Mouse (Mus musculus): ENCODE data around the gene Slc30a2. TPM values are rescaled to one million over a fixed set of nuclear protein-coding genes. Genes with fewer than 3 reads are reported as not detected.

Gene Slc30a2
- polyA plus RNA-seq, 1 experiment from 2014 or later: not detected

DNA sequence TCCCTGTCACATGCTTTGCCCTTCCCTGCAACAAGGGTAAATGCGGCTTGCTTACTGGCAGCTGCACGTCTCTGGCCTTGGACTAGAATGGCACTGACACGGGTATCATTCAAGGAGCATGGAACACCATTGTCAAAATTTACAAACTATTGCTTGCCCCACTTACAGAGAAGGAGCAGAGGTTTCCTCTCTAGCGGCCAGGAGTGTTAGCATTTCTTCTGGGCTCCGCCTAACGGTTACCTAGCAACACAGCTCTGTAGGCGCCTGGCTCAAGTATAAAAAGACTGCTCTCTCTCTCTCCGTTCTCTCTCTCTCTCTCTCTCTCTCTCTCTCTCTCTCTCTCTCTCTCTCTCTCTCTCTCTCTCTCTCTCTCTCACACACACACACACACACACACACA, 49.6 kb downstream of the Slc30a2 start:
- H3K4me2 ChIP-seq: no peak overlapping the region
- H3K9me3 ChIP-seq (replicated peaks): no peaks in the 10 kb centered on the region
- H3K27ac ChIP-seq: no peak overlapping the region
- H3K27me3 ChIP-seq (replicated peaks): no peaks in the 10 kb centered on the region; the same call in 1 of the 2 replicates
- ATAC-seq: no peak
- WGBS (ENCODE audit: insufficient replicate concordance): 23% methylated on average over 8 of the region's 8 CpGs
- no peak overlapping the region for H3K9ac ChIP-seq
- H3K36me3 ChIP-seq: no peaks in the 10 kb centered on the region
- H3K4me1 ChIP-seq: peaks cover 17% of the 10 kb centered on the region
- H3K4me3 ChIP-seq: no peak overlapping the region

DNA sequence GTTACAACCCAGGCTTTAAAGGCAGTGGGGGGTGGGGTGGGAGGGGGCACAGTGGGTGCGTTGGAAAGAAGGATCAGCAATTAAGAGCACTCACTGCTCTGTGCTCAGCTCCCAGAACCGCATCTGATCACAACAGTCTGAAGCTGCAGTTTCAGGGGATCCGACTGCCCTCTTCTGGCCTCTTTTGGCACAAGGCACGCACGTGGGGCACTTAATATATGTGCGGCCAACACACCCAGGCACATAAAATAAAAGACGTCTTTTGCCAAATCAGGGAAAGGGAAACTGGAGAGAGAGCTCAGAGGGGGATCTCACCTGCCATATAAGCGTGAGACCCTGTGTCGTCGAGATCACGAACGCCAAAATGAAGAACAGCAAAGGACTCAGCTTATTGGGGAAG, 50.0 kb downstream of the Slc30a2 start:
- Histone ChIP-seq H3K4me2 (no peak overlapping the region), H3K9me3 (replicated peaks) (no peaks in the 10 kb centered on the region), H3K27me3 (replicated peaks) (no peaks in the 10 kb centered on the region; the same call in 1 of the 2 replicates), H3K9ac (no peak overlapping the region), H3K4me1 (peaks cover 21% of the 10 kb centered on the region), H3K27ac (no peak overlapping the region), H3K36me3 (no peaks in the 10 kb centered on the region), H3K4me3 (no peak overlapping the region)
- 21% methylated on average over 12 of the region's 12 CpGs for WGBS (ENCODE audit: insufficient replicate concordance)
- no peak for ATAC-seq

GRCm38 (mm10) chr4:134395142-134395541, 52.2 kb downstream of the Slc30a2 start:
- Histone ChIP-seq H3K4me3 (no peak overlapping the region), H3K4me1 (peaks cover 24% of the 10 kb centered on the region), H3K9me3 (replicated peaks) (no peaks in the 10 kb centered on the region), H3K27ac (no peak overlapping the region), H3K27me3 (replicated peaks) (no peaks in the 10 kb centered on the region; the same call in 1 of the 2 replicates), H3K4me2 (no peak overlapping the region), H3K36me3 (no peaks in the 10 kb centered on the region), H3K9ac (no peak overlapping the region)
- ATAC-seq: no peak
- 81% methylated on average over 7 of the region's 7 CpGs for WGBS (ENCODE audit: insufficient replicate concordance)

DNA sequence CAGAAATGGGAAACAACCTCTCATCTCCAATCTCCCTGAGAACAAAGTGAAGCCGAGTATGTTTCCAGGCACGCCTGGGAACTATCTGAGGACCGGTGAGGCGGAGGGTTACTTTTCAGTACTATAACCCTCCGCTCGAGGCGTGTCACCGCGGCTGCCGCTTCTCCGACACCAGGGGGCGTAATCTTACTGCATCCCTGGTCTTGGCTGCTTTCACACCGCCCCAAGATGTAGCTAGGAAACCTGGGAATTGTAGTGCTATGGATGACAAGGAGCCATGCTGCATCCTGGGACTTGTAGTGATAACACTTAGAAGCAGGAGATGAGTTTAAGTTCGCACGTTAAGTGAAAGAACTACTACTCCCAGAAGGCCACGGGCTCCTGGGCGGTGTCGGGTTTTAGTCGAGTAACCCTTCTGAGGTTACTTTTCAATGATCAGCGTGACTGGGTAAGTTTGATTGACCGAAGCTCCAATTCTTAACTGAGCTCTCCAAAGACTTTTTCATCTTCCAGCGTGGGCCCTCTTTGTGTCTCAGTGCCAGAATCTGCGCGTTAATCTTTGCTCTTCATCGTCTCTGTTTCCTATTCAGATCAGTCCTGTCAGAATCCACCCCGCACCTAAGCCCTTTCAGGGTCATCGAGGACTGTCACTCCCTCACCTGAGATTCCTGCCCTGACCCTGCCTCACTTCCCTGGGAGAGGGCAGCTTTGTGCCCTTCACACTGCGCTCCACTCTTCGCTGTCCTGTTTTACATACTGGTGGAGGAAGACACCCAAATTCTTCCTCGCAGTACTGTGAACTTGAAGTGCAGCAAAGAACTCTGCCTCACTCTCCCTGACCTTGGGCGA, 53.2 kb downstream of the Slc30a2 start, which contains the start of gene Pafah2:
Gene Pafah2 (plus strand): TSS at position 344 of the 849 bp plus-strand sequence.
- H3K27me3 ChIP-seq (replicated peaks): no peaks in the 10 kb centered on the region; the same call in 1 of the 2 replicates
- peak within 1 kb of the TSS; percentile 58 for H3K4me3 ChIP-seq
- peak within 1 kb of the TSS; percentile 84 for H3K4me2 ChIP-seq
- H3K9me3 ChIP-seq (replicated peaks): no peaks in the 10 kb centered on the region
- peaks cover 34% of the 10 kb centered on the region for H3K4me1 ChIP-seq
- ATAC-seq: peak; percentile 96
- H3K9ac ChIP-seq: peak within 1 kb of the TSS; percentile 64
- 1% methylated on average over 31 of the region's 31 CpGs for WGBS (ENCODE audit: insufficient replicate concordance)
- peak within 1 kb of the TSS; percentile 59 for H3K27ac ChIP-seq
- no peaks in the 10 kb centered on the region for H3K36me3 ChIP-seq

DNA sequence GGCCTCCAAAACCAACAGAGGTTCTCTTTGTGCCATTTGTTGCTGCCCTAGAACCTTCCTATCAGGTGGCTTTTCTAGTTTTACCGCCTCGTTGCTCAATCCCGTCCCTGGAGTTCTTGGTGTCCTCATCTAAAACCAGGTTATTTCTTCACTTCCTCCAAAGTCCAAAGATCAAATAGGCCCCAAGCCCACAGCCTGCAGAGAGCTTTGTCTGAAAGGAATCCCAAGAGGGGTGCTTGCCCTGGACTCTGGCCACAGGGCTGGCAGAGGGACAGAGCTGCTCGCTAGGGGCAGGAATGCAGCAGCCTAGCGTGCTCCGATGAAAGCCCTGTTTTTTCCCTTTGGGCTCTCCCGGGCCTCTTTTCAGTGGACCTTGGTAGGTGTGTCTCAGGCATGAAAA, 54.1 kb downstream of the Slc30a2 start:
- ATAC-seq: no peak
- peak overlapping the region; percentile 59; the same call in 1 of the 2 replicates for H3K27ac ChIP-seq
- H3K4me3 ChIP-seq: peak overlapping the region; percentile 58
- H3K9ac ChIP-seq: peak overlapping the region; percentile 64; the same call in 1 of the 2 replicates
- WGBS (ENCODE audit: insufficient replicate concordance): 36% methylated on average over 7 of the region's 7 CpGs
- peaks cover 43% of the 10 kb centered on the region for H3K4me1 ChIP-seq
- peak overlapping the region; percentile 84 for H3K4me2 ChIP-seq
- H3K36me3 ChIP-seq: no peaks in the 10 kb centered on the region
- no peaks in the 10 kb centered on the region for H3K9me3 ChIP-seq (replicated peaks)
- no peaks in the 10 kb centered on the region; the same call in 1 of the 2 replicates for H3K27me3 ChIP-seq (replicated peaks)

DNA sequence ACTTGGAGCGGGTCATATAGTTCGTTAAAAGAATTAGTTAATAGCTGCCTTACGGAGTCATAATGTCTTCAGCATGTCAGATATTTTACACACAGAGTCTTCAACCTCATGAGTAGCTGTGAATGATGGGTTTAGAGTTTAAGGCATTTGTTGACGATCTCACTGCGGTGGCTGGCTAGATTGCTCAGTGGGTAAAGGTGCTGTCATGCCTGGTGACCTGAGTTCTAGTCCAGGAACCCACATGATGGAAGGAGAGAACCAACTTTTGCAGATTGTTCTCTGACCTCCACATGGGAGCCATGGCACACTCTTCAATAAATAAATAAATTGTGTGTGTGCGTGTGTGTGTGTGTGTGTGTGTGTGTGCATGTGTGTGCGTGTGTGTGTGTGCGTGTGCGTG, 54.8 kb downstream of the Slc30a2 start:
- H3K27me3 ChIP-seq (replicated peaks): peaks cover 3% of the 10 kb centered on the region
- H3K4me2 ChIP-seq: peak overlapping the region; percentile 84
- H3K9me3 ChIP-seq (replicated peaks): no peaks in the 10 kb centered on the region
- no peak overlapping the region for H3K27ac ChIP-seq
- H3K4me1 ChIP-seq: peaks cover 49% of the 10 kb centered on the region
- no peak overlapping the region for H3K9ac ChIP-seq
- WGBS (ENCODE audit: insufficient replicate concordance): 86% methylated on average over 9 of the region's 9 CpGs
- H3K36me3 ChIP-seq: no peaks in the 10 kb centered on the region
- no peak overlapping the region for H3K4me3 ChIP-seq
- no peak for ATAC-seq

DNA sequence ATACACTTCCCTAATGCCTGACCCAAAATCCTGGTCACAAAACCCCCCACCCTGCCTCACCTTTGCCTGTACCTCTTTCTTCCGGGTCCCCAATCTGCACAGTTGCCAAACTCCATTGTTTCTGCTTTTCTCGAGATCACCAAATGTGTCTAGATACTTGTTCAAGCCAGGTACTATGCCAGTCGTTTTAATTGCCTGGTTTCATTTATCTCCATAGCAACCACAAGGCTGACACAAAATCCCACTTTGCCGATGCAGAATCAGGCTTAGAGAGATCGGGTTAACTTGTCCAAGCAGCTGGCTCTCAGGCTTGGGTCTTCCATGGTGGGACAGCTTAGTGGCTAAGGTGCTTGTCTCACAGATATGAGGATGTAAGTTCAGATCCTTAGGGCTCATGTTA, 57.2 kb downstream of the Slc30a2 start:
- H3K27ac ChIP-seq: no peak overlapping the region
- ATAC-seq: no peak
- no peaks in the 10 kb centered on the region for H3K36me3 ChIP-seq
- H3K4me3 ChIP-seq: no peak overlapping the region
- peaks cover 62% of the 10 kb centered on the region for H3K4me1 ChIP-seq
- peaks cover 19% of the 10 kb centered on the region for H3K27me3 ChIP-seq (replicated peaks)
- H3K9me3 ChIP-seq (replicated peaks): no peaks in the 10 kb centered on the region
- H3K4me2 ChIP-seq: no peak overlapping the region; the same call in 1 of the 2 replicates
- WGBS (ENCODE audit: insufficient replicate concordance): 44% methylated on average over 5 of the region's 5 CpGs
- H3K9ac ChIP-seq: no peak overlapping the region

DNA sequence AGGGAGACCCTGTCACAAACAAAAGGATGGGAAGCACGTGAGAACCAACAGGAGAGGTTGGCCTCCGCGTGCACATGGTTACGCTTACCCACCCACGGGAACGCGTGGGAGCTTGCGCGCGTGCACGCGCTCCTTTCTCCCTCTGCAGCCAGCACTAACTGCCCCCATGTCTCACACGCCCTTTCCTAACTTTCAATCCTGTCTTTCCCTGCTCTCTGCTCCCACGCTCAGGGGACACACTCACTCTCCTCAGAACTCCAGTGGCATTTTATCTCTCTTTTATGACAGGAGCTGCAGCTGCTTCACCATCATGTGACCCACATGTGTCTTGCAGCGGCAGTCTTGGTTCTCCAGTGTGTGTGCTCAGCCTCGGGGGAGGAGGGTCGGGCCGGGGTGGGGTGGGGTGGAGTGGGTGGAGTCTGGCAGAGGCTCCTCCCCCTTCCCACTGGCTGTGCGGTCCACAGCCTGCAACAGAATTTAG, 58.2 kb downstream of the Slc30a2 start:
- H3K9me3 ChIP-seq (replicated peaks): no peaks in the 10 kb centered on the region
- H3K27me3 ChIP-seq (replicated peaks): peaks cover 19% of the 10 kb centered on the region
- WGBS (ENCODE audit: insufficient replicate concordance): 6% methylated on average over 19 of the region's 19 CpGs
- peaks cover 57% of the 10 kb centered on the region for H3K4me1 ChIP-seq
- H3K4me2 ChIP-seq: peak overlapping the region; percentile 77
- peak overlapping the region; percentile 47 for H3K4me3 ChIP-seq
- peak; percentile 79 for ATAC-seq
- H3K36me3 ChIP-seq: no peaks in the 10 kb centered on the region
- peak overlapping the region; percentile 55 for H3K27ac ChIP-seq
- H3K9ac ChIP-seq: peak overlapping the region; percentile 51

GRCm38 (mm10) chr4:134401856-134402570, 59.0 kb downstream of the Slc30a2 start:
- WGBS (ENCODE audit: insufficient replicate concordance): 21% methylated on average over 16 of the region's 16 CpGs
- H3K9me3 ChIP-seq (replicated peaks): no peaks in the 10 kb centered on the region
- H3K36me3 ChIP-seq: no peaks in the 10 kb centered on the region
- peak; percentile 40 for ATAC-seq
- peak overlapping the region; percentile 47 for H3K4me3 ChIP-seq
- H3K27ac ChIP-seq: no peak overlapping the region
- peaks cover 19% of the 10 kb centered on the region for H3K27me3 ChIP-seq (replicated peaks)
- H3K4me2 ChIP-seq: peak overlapping the region; percentile 77
- peaks cover 50% of the 10 kb centered on the region for H3K4me1 ChIP-seq
- peak overlapping the region; percentile 51 for H3K9ac ChIP-seq

DNA sequence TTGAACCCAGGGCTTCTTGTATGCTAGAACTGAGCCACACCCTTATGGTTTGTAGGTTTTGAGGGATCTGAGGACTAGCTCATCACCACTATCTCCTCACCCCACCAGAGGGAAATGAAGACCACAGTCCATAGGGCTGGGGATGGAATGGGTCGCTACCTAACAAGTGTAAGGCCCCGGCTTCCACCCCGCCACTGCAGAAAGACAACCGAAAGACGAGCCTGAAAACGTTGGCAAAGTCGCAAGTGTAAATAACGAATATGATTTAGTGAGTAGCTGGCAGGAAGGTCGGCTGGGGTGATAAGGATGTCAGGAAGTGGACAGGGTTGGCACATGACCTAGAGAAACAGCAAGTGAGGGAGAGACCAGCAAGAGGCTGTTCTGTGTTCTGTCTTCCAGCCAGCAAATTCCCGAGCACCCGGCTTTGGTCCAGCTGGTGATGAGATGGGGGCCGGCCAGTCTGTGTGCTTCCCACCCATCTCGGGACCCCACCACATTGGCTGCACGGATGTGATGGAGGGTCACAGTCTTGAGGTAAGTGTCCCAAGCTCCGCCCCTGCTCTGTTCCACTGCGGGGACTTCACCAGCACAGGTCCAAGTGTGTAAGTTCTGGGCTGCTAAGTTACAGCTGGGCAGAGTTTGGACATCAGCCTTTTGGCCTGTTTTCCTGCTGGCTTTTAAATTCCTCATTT, 59.7 kb downstream of the Slc30a2 start:
- 24% methylated on average over 16 of the region's 16 CpGs for whole genome bisulfite sequencing (ENCODE audit: insufficient replicate concordance)
- no peaks in the 10 kb centered on the region for H3K9me3 ChIP-seq (replicated peaks)
- H3K4me2 ChIP-seq: peak overlapping the region; percentile 77

GRCm38 (mm10) chr4:134403721-134404120, 60.7 kb downstream of the Slc30a2 start:
- H3K36me3 ChIP-seq: no peaks in the 10 kb centered on the region
- no peaks in the 10 kb centered on the region for H3K9me3 ChIP-seq (replicated peaks)
- peaks cover 19% of the 10 kb centered on the region for H3K27me3 ChIP-seq (replicated peaks)
- H3K4me3 ChIP-seq: no peak overlapping the region
- no peak overlapping the region for H3K27ac ChIP-seq
- 46% methylated on average over 7 of the region's 7 CpGs for WGBS (ENCODE audit: insufficient replicate concordance)
- no peak overlapping the region; the same call in 1 of the 2 replicates for H3K4me2 ChIP-seq
- H3K4me1 ChIP-seq: peaks cover 39% of the 10 kb centered on the region
- no peak overlapping the region for H3K9ac ChIP-seq
- ATAC-seq: no peak

More for the DNA sequence above, 59.7 kb downstream of the Slc30a2 start:
- peaks cover 44% of the 10 kb centered on the region for H3K4me1 ChIP-seq
- no peak overlapping the region for H3K27ac ChIP-seq
- H3K4me3 ChIP-seq: 0 out of 2 replicates have a peak overlapping the region, but pooled peaks have one; percentile 4
- H3K9ac ChIP-seq: no peak overlapping the region
- no peaks in the 10 kb centered on the region for H3K36me3 ChIP-seq
- 0 out of 2 replicates have a peak, but pooled peaks have one; percentile 5 for ATAC-seq
- peaks cover 19% of the 10 kb centered on the region for H3K27me3 ChIP-seq (replicated peaks)
